Mouse (Mus musculus) liver, adult 2 months (tissue): Measurements from ENCODE around the gene Tmem240. TPM values are rescaled to one million over a fixed set of nuclear protein-coding genes. Genes with fewer than 3 reads are reported as not detected.

Experiments
- DNase-seq: peaks from one replicate; pipeline ENCODE4 v3.0.0-alpha.2; 2011; ENCODE audit warnings: low read depth, low spot score; ENCODE audit errors: extremely low read depth
- H3K27ac ChIP-seq: fragments of 200-500 bp; replicated peaks from 2 replicates; pipeline ENCODE4 v1.5.1; 2012; ENCODE audit warnings: low read depth, mild to moderate bottlenecking, control low read depth, inconsistent platforms, low read length; ENCODE audit not compliant: insufficient read depth
- H3K27me3 ChIP-seq: fragments of 200-500 bp; 2 replicates; pipeline ENCODE4 v1.6.1; 2012; ENCODE audit warnings: mild to moderate bottlenecking, moderate library complexity, low read length, inconsistent platforms; ENCODE audit not compliant: control insufficient read depth, insufficient read depth
- H3K36me3 ChIP-seq: fragments of 200-500 bp; 2 replicates; pipeline ENCODE4 v1.6.1; 2012; ENCODE audit warnings: low read length, inconsistent platforms; ENCODE audit not compliant: control insufficient read depth, insufficient read depth
- H3K4me1 ChIP-seq: fragments of 200-500 bp; 2 replicates; pipeline ENCODE4 v1.6.1; 2011; ENCODE audit warnings: low read length; ENCODE audit not compliant: control insufficient read depth, insufficient read depth
- H3K4me3 ChIP-seq: fragments of 200-500 bp; 2 replicates; pipeline ENCODE4 v1.5.1; 2011; ENCODE audit warnings: low read depth, mild to moderate bottlenecking, control low read depth, low read length, moderate library complexity; ENCODE audit not compliant: insufficient read depth
- H3K79me2 ChIP-seq: fragments of 200-500 bp; 2 replicates; pipeline ENCODE4 v1.6.1; 2012; ENCODE audit warnings: inconsistent platforms, mild to moderate bottlenecking, low read length, moderate library complexity; ENCODE audit not compliant: control insufficient read depth, insufficient read depth
- H3K9ac ChIP-seq: fragments of 200-500 bp; 2 replicates; pipeline ENCODE4 v1.6.1; 2012; ENCODE audit warnings: low read depth, mild to moderate bottlenecking, control low read depth, inconsistent platforms, low read length
- CTCF ChIP-seq: fragments of 200-500 bp; IDR thresholded peaks from 2 replicates; pipeline ENCODE4 v1.5.1; 2011; ENCODE audit warnings: low read depth, low read length, control low read depth
- POLR2A ChIP-seq: fragments of 200-500 bp; IDR thresholded peaks from 2 replicates; pipeline ENCODE4 v1.6.1; 2011; ENCODE audit warnings: low read length, control low read depth; ENCODE audit not compliant: insufficient read depth; ENCODE audit errors: extremely low read depth
- WGBS: fragments of 180-500 bp; shearing (Covaris S2); methylation state at CpG from one replicate; pipeline ENCODE4 v1.1.7; 2018; 5-methylcytosine and 5-hydroxymethylcytosine counted together
- polyA plus RNA-seq: library from polyadenylated mRNA; depleted of rRNA; stranded (reverse); fragments of >200 nt; gene quantifications from 2 replicates; pipeline ENCODE4 v1.2.3, GENCODE M21; 2012
- total RNA-seq: library from RNA; depleted of rRNA; stranded (reverse); fragments of >200 nt; gene quantifications from 2 replicates; pipeline ENCODE4 v1.2.3, GENCODE M21; 2014

Tmem240 gene
- total and polyA plus RNA-seq, 2 experiments: under 0.01 to 0.20 TPM

DNA sequence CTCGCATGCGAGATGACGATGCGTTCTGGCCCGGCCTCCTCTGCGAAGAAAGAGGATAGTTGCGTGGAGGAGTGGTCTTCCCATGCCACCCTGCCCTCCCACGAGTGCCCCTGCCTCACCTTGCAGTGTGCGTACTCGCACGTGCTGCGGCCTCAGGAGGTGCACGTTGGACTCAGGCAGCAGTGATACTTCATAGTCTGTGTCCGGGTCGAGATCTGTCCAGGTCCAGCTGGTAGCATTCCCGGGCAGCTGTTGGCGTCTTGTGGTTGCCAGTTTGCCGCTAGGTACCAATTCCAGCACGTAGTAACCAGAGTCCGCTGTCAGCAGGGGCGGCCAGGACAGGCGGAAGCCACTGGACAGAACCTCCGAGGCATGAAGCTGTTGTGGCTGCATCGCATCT, 36.0 kb downstream of the Tmem240 start:
- peak overlapping the region; percentile 39 for H3K9ac ChIP-seq
- peaks cover 4% of the 10 kb centered on the region; the same call in 1 of the 2 replicates for H3K4me1 ChIP-seq
- H3K27ac ChIP-seq: no peak overlapping the region
- no peaks in the 10 kb centered on the region for H3K27me3 ChIP-seq
- TF ChIP-seq POLR2A (no peak), CTCF (no peak)
- peak; percentile 78 for DNase-seq
- peak overlapping the region; percentile 70; the same call in 1 of the 2 replicates for H3K4me3 ChIP-seq
- no peaks in the 10 kb centered on the region for H3K36me3 ChIP-seq
- 47% methylated on average over 24 of the region's 24 CpGs for WGBS
- H3K79me2 ChIP-seq: no peaks in the 10 kb centered on the region

DNA sequence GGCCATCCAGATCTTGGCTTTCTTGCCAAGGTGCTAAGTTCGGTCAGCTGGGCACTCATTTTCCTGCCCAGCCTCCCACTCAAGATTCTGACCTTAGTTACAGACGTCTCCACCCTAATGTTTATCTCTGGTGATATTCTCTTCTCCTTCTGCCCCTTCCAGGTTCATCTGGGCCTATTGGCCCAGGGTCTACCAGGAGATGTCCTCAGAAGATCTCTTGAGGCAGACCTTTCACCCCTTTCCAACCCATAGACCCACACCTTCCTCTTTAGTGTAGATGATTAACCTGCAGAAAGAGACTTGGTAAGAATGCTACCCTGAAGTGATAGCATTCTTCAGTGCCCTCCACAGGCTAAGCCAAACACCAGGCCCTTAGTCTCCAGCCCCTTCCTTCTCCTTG, 37.1 kb downstream of the Tmem240 start:
- TF ChIP-seq CTCF (no peak), POLR2A (no peak)
- Histone ChIP-seq H3K27ac (no peak overlapping the region), H3K36me3 (no peaks in the 10 kb centered on the region), H3K27me3 (no peaks in the 10 kb centered on the region), H3K4me3 (no peak overlapping the region), H3K9ac (no peak overlapping the region), H3K79me2 (no peaks in the 10 kb centered on the region), H3K4me1 (peaks cover 9% of the 10 kb centered on the region)
- DNase-seq: no peak
- WGBS: 75% methylated on average over 2 of the region's 2 CpGs

DNA sequence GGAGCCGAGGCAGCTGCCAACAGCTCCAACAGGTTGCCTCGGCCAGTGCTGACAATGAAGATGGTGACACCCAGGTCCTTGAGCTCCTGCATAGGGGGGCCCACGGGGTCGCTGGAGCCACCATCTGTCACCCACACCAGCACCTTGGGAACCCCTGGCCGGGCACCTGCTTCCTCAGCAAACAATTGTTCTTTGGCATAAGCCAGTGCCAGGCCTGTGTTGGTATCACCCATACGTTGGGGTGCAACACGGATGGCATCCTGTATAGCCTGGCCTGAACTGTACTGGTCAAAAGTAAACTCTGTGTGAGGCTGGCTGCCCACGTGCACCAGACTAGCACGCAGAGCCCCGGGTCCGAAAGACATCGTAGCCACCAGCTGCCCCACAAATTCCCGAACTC, 38.2 kb downstream of the Tmem240 start:
- Histone ChIP-seq H3K27me3 (no peaks in the 10 kb centered on the region), H3K4me1 (peaks cover 15% of the 10 kb centered on the region), H3K4me3 (no peak overlapping the region), H3K9ac (no peak overlapping the region), H3K27ac (no peak overlapping the region), H3K79me2 (no peaks in the 10 kb centered on the region), H3K36me3 (no peaks in the 10 kb centered on the region)
- WGBS: 87% methylated on average over 13 of the region's 13 CpGs
- no peak for TF ChIP-seq POLR2A
- no peak for DNase-seq

DNA sequence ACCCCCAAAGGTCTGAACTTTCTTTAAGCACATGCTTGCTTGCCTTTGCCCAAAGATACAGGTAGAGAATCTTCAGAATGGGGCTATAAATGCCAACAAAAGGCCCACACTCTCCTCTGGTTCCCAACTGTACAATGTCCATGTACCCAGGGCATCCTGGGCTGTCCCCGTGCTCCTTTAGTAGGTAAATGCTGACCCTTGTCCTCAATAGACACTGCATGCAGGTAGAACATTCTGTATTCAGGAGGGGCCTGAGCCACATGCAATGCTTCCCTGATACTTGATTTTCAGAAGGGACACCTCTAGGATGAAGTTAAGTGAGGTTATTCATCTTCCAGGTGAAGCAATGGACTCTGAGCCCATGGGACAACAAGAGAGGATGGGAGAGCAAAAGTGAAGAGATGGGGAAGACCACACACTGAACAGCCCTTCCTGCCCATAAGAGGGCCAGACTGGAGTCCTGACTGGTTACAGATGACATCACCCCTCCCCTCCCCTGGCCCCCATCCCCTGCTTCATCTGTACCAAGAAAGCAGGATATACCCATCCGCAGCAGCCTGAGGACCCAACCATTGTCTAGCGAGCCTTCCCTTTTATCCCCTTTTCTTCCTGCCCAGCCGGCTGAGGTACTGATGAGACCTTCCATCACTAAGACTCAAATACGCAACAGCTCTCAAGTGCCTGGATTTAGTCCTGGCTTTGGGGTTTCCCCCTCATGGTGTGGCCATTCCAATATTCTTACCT, 38.9 kb downstream of the Tmem240 start:
- Histone ChIP-seq H3K27me3 (no peaks in the 10 kb centered on the region), H3K79me2 (no peaks in the 10 kb centered on the region), H3K4me1 (peaks cover 15% of the 10 kb centered on the region), H3K36me3 (no peaks in the 10 kb centered on the region), H3K27ac (no peak overlapping the region), H3K4me3 (no peak overlapping the region), H3K9ac (no peak overlapping the region)
- DNase-seq: no peak
- TF ChIP-seq POLR2A: no peak
- TF ChIP-seq CTCF: no peak
- 63% methylated on average over 5 of the region's 5 CpGs for WGBS

DNA sequence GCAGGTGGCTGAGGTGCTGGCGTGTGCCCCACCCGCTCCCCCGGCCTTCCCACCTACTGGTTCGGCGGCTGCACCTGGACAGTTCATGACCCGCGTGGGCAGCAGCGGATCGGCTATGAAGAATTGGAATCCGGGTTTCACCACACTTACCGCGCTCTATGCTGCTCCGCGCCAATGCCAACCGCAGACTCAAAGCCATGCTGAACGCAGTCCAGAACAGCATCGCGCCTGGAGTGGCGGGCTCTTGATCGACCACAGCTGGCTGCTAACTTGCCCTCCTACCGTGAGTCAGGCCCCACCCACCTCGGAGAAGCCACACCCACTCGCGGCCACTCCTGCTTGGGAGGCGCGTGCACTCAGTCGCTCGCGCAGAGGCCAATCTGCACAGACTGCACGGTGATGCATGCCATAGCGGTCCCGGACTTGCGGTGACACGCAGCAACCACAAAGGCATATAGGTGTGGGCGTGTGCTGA, 39.7 kb downstream of the Tmem240 start, which contains the start of gene Vwa1:
Gene Vwa1, minus strand, starts transcription at position 419 of the 475 bp plus-strand sequence.
- peak within 1 kb of the TSS; percentile 10 for H3K9ac ChIP-seq
- WGBS: under 1% methylated on average over 35 of the region's 35 CpGs
- H3K79me2 ChIP-seq: no peaks in the 10 kb centered on the region
- peaks cover 15% of the 10 kb centered on the region for H3K4me1 ChIP-seq
- H3K36me3 ChIP-seq: no peaks in the 10 kb centered on the region
- peak within 1 kb of the TSS; percentile 42 for H3K4me3 ChIP-seq
- TF ChIP-seq POLR2A (0 out of 2 replicates have a peak, but pooled peaks have one; percentile 57), CTCF (no peak)
- no peaks in the 10 kb centered on the region for H3K27me3 ChIP-seq
- H3K27ac ChIP-seq: no peak within 1 kb of the TSS
- peak; percentile 68 for DNase-seq

DNA sequence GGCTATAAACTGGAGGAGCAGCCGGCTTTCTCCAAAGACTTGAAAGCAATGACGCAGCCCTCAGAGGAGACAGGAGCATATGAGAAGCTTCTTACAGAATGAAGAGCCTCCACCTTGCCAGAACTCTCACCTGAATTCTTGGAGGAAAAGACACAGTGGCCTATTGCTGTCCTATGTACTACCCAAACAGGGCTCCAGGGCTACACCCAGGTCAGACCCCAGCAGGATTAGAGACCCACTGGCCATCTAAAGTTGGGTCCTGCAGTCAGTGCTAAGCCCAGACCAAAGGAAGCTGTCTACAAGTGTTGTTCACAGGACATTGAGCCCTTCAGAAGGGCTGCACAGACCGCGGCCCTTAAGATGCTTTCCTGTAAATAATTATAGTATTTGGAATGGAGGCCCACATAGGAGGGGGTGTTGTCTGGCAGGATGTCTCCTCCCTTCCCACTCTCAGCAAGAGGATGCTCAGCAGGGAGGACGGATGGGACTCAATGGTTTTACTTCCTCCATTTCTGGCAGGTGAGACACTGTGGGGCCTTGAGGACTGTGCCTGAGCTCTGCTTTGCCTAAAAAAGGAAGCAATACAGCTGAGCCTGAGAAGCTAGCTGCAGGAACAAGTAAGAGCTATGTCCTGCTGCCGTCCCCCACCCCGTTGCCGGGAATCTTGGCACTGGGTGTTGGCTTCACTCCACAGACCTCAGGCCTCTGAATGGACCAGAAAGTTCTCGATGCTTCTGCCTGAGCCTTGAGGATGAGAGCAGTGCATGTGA, 40.6 kb downstream of the Tmem240 start:
- Histone ChIP-seq H3K9ac (no peak overlapping the region), H3K4me1 (peaks cover 12% of the 10 kb centered on the region), H3K36me3 (no peaks in the 10 kb centered on the region), H3K79me2 (no peaks in the 10 kb centered on the region), H3K27me3 (no peaks in the 10 kb centered on the region), H3K4me3 (no peak overlapping the region), H3K27ac (no peak overlapping the region)
- TF ChIP-seq CTCF: no peak
- TF ChIP-seq POLR2A: no peak
- 70% methylated on average over 9 of the region's 9 CpGs for WGBS
- DNase-seq: no peak
